Mouse (Mus musculus) lung, adult 2 months (tissue): ENCODE measurements around the gene Rpa2.

Experiments
- CTCF ChIP-seq: fragments of 200-500 bp; IDR thresholded peaks from 2 replicates; pipeline ENCODE4 v1.5.1; 2011; ENCODE audit warnings: mild to moderate bottlenecking, low read length, control low read depth; ENCODE audit not compliant: insufficient read depth
- POLR2A ChIP-seq: fragments of 200-500 bp; IDR thresholded peaks from 2 replicates; pipeline ENCODE4 v1.6.1; 2011; ENCODE audit warnings: low read depth, mild to moderate bottlenecking, control low read depth, low read length, borderline replicate concordance; ENCODE audit errors: extremely low read depth

- TF ChIP-seq POLR2A = no peak
- no peak for TF ChIP-seq CTCF
Measured at GRCm38 (mm10) chr4:132789731-132790130, 21.6 kb downstream of the Rpa2 start.
